In genomic region chr7:97128949-97129348, GRCm38 (mm10) we compare ENCODE assay signal across 17 mouse cellular contexts. TPM values are rescaled to one million over a fixed set of nuclear protein-coding genes. Genes with fewer than 3 reads are reported as not detected.
DNase-seq lines count a peak whose midpoint lies in the region; ATAC-seq and TF ChIP-seq lines count a peak whose summit lies in the region.
"Had no signal": no experiment of that assay in that cellular context is flagged by ENCODE, and none has a peak within 500 bp of the region (broad histone marks: within the 10 kb centered on the region; RNA-seq: fewer than 3 reads in every experiment).

No protein-coding gene starts in this region.

- TF ChIP-seq CTCF in embryonic fibroblast, embryonic 13.5 days (IDR thresholded peaks at IDR 0.05; ENCODE audit: borderline replicate concordance, insufficient read depth, low read length), result no peak

- WGBS in forebrain, embryonic 14.5 days, result 12% methylated on average over 1 of the region's 1 CpGs
- WGBS in forebrain, embryonic 11.5 days, result 19% methylated on average over 1 of the region's 1 CpGs
- WGBS in kidney, embryonic 14.5 days, result 47% methylated on average over 1 of the region's 1 CpGs

- H3K4me3 ChIP-seq in forebrain, embryonic 14.5 days (ENCODE audit: low read depth, low read length), result no peak overlapping the region
- no peak overlapping the region for H3K4me3 ChIP-seq in forebrain, embryonic 11.5 days (ENCODE audit: low read depth, low read length)
- no peak overlapping the region for H3K4me3 ChIP-seq in kidney, embryonic 14.5 days (ENCODE audit: low read length)
- H3K4me3 ChIP-seq in embryonic fibroblast, embryonic 13.5 days (ENCODE audit: insufficient read depth, low read length), result no peak overlapping the region
- H3K4me3 ChIP-seq: erythroblast, embryonic 14.5 days; hindbrain, embryonic 10.5 days; limb, embryonic 12.5 days had no signal

- DNase-seq in forebrain, embryonic 14.5 days (ENCODE audit: low spot score), result peak; percentile 15
- no peak for DNase-seq in forebrain, embryonic 11.5 days (ENCODE audit: low spot score)
- DNase-seq in kidney, adult 9 months, result peak; percentile 15
- peak; percentile 22 for DNase-seq in 3134 (ENCODE audit: extremely low read depth, insufficient read length, low spot score)
- no peak for DNase-seq in right cerebral cortex, postnatal 14 days
- no peak for DNase-seq in layer of hippocampus, adult 8-10 months (ENCODE audit: low spot score in 2 of 2)
- DNase-seq: adrenal gland, adult 2 months; cerebellum, adult 8-10 months; forebrain, postnatal 0 days; gastrocnemius, postnatal 10 days; thymus, adult 18-20 months had no signal

- no peaks in the 10 kb centered on the region; the same call in 1 of the 2 replicates for H3K4me1 ChIP-seq in forebrain, embryonic 14.5 days (ENCODE audit: control insufficient read depth, insufficient read depth, low read length)
- H3K4me1 ChIP-seq in forebrain, embryonic 11.5 days (replicated peaks; ENCODE audit: control insufficient read depth, insufficient read depth, low read length), result no peaks in the 10 kb centered on the region
- no peaks in the 10 kb centered on the region for H3K4me1 ChIP-seq in kidney, embryonic 14.5 days (ENCODE audit: control insufficient read depth, insufficient read depth, low read length)
- H3K4me1 ChIP-seq in embryonic fibroblast, embryonic 13.5 days (ENCODE audit: control insufficient read depth, insufficient read depth, low read length), result 0 out of 2 replicates have a peak, but pooled peaks cover 3% of the 10 kb centered on the region
- H3K4me1 ChIP-seq: hindbrain, embryonic 10.5 days; limb, embryonic 12.5 days had no signal

- ATAC-seq in forebrain, embryonic 14.5 days, result no peak
- no peak for ATAC-seq in forebrain, embryonic 11.5 days (replicated peaks; ENCODE audit: low FRiP score)
- ATAC-seq in kidney, embryonic 14.5 days (ENCODE audit: low FRiP score, low TSS enrichment), result no peak
- ATAC-seq: forebrain, postnatal 0 days; midbrain, embryonic 16.5 days had no signal

- TF ChIP-seq POLR2A in embryonic fibroblast, embryonic 13.5 days (IDR thresholded peaks at IDR 0.05; ENCODE audit: low read depth, low read length), result no peak

- H3K4me2 ChIP-seq in forebrain, embryonic 14.5 days (ENCODE audit: low read length), result no peak overlapping the region
- no peak overlapping the region for H3K4me2 ChIP-seq in forebrain, embryonic 11.5 days (ENCODE audit: low read depth, low read length, severe bottlenecking)
- H3K4me2 ChIP-seq in kidney, embryonic 14.5 days (replicated peaks; ENCODE audit: low read depth, low read length), result no peak overlapping the region
- H3K4me2 ChIP-seq: limb, embryonic 12.5 days had no signal

- H3K9me3 ChIP-seq in forebrain, embryonic 14.5 days (replicated peaks; ENCODE audit: control insufficient read depth, low read length), result no peaks in the 10 kb centered on the region
- H3K9me3 ChIP-seq in forebrain, embryonic 11.5 days (ENCODE audit: control insufficient read depth, low read length), result no peaks in the 10 kb centered on the region
- no peaks in the 10 kb centered on the region for H3K9me3 ChIP-seq in kidney, embryonic 14.5 days (ENCODE audit: control insufficient read depth, low read length)
- H3K9me3 ChIP-seq: limb, embryonic 12.5 days had no signal

- no peaks in the 10 kb centered on the region for H3K27me3 ChIP-seq in forebrain, embryonic 14.5 days (replicated peaks; ENCODE audit: control insufficient read depth, insufficient read depth, low read length)
- no peaks in the 10 kb centered on the region for H3K27me3 ChIP-seq in forebrain, embryonic 11.5 days (ENCODE audit: control insufficient read depth, insufficient read depth, low read length)
- no peaks in the 10 kb centered on the region for H3K27me3 ChIP-seq in kidney, embryonic 14.5 days (ENCODE audit: control insufficient read depth, insufficient read depth, low read length)
- H3K27me3 ChIP-seq: limb, embryonic 12.5 days had no signal

- H3K9ac ChIP-seq in forebrain, embryonic 14.5 days (ENCODE audit: low read length), result no peak overlapping the region
- H3K9ac ChIP-seq in forebrain, embryonic 11.5 days (ENCODE audit: low read length), result no peak overlapping the region
- no peak overlapping the region for H3K9ac ChIP-seq in kidney, embryonic 14.5 days (ENCODE audit: low read depth, low read length)
- H3K9ac ChIP-seq: forebrain, postnatal 0 days; limb, embryonic 12.5 days had no signal

- no peak overlapping the region for H3K27ac ChIP-seq in forebrain, embryonic 14.5 days (ENCODE audit: low read depth, low read length)
- H3K27ac ChIP-seq in forebrain, embryonic 11.5 days (ENCODE audit: low read depth, low read length), result no peak overlapping the region
- H3K27ac ChIP-seq in kidney, embryonic 14.5 days (ENCODE audit: low read depth, low read length), result no peak overlapping the region
- H3K27ac ChIP-seq in embryonic fibroblast, embryonic 13.5 days (ENCODE audit: insufficient read depth, low read length), result peak overlapping the region; percentile 18; the same call in 1 of the 2 replicates
- H3K27ac ChIP-seq: hindbrain, embryonic 10.5 days; limb, embryonic 12.5 days had no signal

- 0 out of 2 replicates have a peak, but pooled peaks cover 4% of the 10 kb centered on the region for H3K36me3 ChIP-seq in forebrain, embryonic 14.5 days (ENCODE audit: control insufficient read depth, insufficient read depth, low read length)
- no peaks in the 10 kb centered on the region for H3K36me3 ChIP-seq in forebrain, embryonic 11.5 days (ENCODE audit: control insufficient read depth, insufficient read depth, low read length)
- no peaks in the 10 kb centered on the region for H3K36me3 ChIP-seq in kidney, embryonic 14.5 days (ENCODE audit: control insufficient read depth, insufficient read depth, low read length)
- H3K36me3 ChIP-seq: limb, embryonic 12.5 days had no signal

RNA-seq across cellular contexts. Expression of gene Gab2, which starts 47.6 kb away (rescaled TPM):
- polyA plus RNA-seq in forebrain, embryonic 14.5 days (2014; fragmentation: Nextera tagmentation; extraction: Ambion mirVana), result 10.1 and 13.1 TPM in 2 replicates
- 6.4 and 8.1 TPM in 2 replicates for polyA plus RNA-seq in forebrain, embryonic 11.5 days (2014; fragmentation: Nextera tagmentation; extraction: Ambion mirVana)
- 7.8 and 12.1 TPM in 2 replicates for polyA plus RNA-seq in kidney, embryonic 14.5 days (2014; fragmentation: Nextera tagmentation; extraction: Ambion mirVana)
- polyA plus RNA-seq in embryonic fibroblast, embryonic 13.5 days (2011; ENCODE audit: insufficient read length, low read depth, missing spikeins), result 11.5 and 13.3 TPM in 2 replicates
- 10 to 100 TPM; 14.2 to 18.4 (median 16.7) TPM for total RNA-seq in layer of hippocampus, adult 8-10 months (2022)

Comparison
In these comparisons a context has a peak if more than half of its experiments do, and no peak if none do; other contexts are left out.
1. DNase-seq: peak in forebrain, embryonic 14.5 days (single experiment), kidney, adult 9 months (single experiment) and 3134 (single experiment); none in forebrain, embryonic 11.5 days (single experiment), right cerebral cortex, postnatal 14 days (single experiment) and layer of hippocampus, adult 8-10 months (0 of 2).